Mouse (Mus musculus) spleen, adult 18-20 months (tissue): ENCODE measurements around the gene Rps6kc1.

Source experiments
- DNase-seq, 2 experiments: peaks; one replicate each; pipeline ENCODE4 v3.0.0; 2022; ENCODE audit warnings: mixed read lengths in 2 of 2

The Rps6kc1 gene

DNA sequence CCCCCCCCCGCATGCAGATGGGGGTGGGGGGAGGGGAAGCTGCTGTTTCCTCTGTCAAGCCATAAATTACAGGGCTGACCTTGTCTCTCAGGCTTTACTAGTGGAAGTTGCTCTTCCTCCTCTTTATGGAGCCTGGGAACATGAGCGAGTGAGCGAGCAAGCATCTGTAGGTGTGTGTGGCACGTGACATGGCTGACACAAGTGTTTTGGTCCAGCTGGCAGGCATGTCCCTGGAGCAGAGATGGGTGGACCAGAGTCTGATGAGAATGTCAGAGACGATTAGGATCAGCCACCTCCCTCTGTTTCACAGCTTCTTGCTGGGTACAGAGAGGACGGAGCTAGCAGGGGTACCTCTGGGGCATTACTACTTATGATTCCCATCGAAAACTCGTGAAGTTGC is 153.7 kb downstream of the Rps6kc1 start:
- DNase-seq, result no peak

GRCm38 (mm10) chr1:190751794-190752570 is 159.6 kb downstream of the Rps6kc1 start:
- DNase-seq, result no peak

- DNase-seq, result no peak
These were observed 162.6 kb downstream of the Rps6kc1 start for GRCm38 (mm10) chr1:190748937-190749336.

GRCm38 (mm10) chr1:190741421-190741820 is 170.1 kb downstream of the Rps6kc1 start:
- DNase-seq, result no peak

- no peak for DNase-seq
These were observed 178.8 kb downstream of the Rps6kc1 start for GRCm38 (mm10) chr1:190732803-190733202.

DNA sequence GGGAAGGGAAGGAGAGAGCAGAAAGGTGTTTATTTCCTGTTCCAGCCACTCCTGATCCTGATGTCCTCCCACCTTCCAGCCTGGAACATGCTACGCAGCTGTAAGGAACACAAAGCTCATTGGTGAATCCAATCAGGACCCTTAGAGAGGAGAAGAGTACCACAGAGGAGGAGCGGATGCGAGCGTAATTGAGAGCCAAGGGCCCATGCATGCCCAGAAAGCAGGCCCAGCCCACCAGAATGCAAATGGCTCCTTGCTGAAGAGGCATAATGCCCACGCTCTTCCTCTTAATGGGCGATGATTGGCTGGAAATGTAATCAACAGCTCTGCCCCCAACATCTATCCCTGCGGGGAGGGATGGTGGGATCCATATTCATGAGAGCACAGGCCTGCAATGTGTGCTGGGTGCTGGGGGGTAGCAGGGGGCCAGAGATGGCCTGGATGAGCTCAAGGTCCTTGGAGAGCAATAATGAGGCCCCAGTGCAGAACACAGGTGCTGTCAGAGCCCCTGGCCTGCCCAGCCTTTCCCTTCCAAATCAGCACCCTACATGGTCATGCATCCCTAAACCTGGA is 182.0 kb downstream of the Rps6kc1 start:
- no peak for DNase-seq

GRCm38 (mm10) chr1:190728111-190728651 is 183.4 kb downstream of the Rps6kc1 start:
- no peak for DNase-seq

- no peak for DNase-seq
These were observed 184.2 kb downstream of the Rps6kc1 start for GRCm38 (mm10) chr1:190727385-190727784.

DNA sequence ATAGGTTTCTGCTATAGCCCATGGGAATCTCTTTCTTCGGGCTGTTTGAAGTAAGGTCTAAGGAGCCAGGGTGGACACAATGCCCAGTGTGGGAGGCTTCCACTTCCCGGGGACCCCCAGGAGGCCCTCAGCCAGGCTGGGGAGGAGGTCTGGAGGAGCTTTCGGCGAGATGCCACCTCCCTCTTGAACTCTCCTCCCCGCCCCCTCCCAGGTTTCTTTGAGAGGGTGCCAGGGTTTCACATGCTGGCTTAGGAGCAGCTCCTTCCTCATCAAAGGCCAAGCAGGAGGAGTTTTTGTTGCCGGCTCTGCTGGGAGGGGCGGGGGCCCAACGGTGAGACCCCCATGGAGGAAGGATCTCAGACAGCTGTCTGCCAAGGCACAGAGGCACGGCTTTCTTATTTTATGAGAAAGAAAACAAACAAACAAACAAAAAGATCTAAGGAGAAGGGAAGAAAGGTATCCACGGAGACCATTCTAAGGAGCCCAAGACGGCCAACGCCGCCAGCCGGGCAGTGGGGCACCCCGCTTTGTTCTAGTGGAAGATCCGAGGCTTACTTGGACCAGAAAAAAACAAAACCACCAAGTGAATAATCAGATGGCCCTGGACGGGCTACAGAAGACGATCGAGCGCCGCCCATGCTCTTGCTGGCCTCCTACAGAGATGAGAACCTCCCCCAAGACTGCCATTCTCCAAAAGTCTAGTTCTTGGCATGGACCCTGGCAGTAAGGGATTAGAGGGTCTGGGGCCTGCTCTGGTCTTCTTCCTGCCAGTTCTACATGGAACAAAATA is 186.8 kb downstream of the Rps6kc1 start:
- no peak for DNase-seq

DNA sequence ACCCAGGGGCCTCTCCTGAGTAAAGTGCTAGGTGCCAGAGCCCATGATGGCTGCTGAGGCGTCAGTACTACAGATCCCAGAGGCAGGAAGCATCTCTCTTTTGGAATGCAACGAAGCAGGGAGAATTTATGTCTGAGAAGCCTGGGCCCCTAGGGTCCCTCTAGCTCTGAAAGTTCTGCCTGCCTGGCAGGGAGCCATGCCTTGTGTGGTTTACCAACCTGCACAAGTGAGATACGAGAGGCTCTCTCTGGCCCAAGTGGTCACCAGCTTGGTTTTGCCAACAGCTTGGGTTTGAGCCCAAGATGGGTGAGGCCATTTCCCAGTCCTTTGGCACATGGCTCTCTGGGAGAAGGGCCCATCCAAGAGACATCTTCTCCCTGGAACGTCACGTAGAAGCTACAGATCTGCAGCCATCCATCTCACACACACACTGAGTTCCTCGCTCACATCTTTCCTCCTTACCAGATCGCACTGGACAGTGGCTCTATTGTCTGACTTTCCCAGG is 187.6 kb downstream of the Rps6kc1 start:
- DNase-seq, result no peak

GRCm38 (mm10) chr1:190713848-190714247 is 197.7 kb downstream of the Rps6kc1 start:
- no peak for DNase-seq

DNA sequence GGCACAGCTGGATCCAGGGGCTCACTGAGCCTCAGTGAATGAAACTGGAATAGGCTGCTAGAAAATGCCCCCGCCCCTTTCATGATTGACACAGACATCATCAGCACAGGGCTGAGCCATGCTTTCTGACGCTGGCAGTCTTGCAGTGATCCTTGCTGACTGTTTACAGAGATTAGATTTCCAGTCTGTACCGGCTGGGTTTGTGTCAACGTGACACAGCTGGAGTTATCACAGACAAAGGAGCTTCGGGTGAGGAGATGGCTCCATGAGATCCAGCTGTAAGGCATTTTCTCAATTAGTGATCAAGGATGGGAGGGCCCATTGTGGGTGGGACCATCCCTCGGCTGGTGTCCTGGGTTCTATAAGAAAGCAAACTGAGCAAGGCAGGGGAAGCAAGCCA is 214.0 kb downstream of the Rps6kc1 start:
- DNase-seq, result no peak

DNA sequence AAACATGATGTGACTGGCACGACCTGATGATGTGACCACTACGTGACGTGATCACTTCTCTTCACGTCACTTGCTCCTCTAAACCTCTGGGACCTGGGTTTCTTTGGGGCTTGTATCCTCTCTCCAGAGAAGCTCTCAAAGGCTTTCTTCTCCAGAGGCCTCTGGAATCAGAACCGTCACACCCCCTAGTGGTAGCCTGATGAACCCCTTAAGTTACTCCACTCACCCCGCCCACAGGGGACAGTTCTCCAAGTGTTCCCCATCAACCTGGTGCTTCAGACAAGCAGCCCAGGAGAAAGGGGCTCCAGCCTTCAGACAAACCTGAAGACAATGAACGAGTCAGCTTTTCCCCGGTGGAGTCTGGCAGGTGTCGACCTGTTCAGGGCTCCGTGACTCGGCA is 216.0 kb downstream of the Rps6kc1 start:
- DNase-seq, result no peak

- no peak for DNase-seq
These were observed 220.9 kb downstream of the Rps6kc1 start for GRCm38 (mm10) chr1:190690528-190691262.

DNA sequence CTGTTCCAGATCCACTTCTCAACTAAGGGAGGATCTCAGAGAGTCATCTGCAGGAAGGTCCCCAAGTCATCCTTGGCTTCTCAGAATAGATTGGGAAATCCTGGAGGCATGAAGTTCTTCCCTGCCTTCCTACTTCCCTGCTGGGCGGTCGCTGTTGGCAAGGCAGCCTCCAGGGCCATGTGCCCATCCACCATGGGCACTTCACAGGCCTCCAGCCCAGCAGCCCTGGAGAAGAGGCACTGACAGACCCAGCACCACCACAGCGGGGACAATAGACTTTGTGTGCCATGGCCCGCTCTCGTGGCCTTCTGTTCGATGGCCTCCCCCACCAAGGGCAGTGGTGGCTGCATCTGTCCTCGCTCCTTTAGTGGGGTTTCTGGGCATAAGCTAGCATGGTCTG is 228.5 kb downstream of the Rps6kc1 start:
- no peak for DNase-seq

DNA sequence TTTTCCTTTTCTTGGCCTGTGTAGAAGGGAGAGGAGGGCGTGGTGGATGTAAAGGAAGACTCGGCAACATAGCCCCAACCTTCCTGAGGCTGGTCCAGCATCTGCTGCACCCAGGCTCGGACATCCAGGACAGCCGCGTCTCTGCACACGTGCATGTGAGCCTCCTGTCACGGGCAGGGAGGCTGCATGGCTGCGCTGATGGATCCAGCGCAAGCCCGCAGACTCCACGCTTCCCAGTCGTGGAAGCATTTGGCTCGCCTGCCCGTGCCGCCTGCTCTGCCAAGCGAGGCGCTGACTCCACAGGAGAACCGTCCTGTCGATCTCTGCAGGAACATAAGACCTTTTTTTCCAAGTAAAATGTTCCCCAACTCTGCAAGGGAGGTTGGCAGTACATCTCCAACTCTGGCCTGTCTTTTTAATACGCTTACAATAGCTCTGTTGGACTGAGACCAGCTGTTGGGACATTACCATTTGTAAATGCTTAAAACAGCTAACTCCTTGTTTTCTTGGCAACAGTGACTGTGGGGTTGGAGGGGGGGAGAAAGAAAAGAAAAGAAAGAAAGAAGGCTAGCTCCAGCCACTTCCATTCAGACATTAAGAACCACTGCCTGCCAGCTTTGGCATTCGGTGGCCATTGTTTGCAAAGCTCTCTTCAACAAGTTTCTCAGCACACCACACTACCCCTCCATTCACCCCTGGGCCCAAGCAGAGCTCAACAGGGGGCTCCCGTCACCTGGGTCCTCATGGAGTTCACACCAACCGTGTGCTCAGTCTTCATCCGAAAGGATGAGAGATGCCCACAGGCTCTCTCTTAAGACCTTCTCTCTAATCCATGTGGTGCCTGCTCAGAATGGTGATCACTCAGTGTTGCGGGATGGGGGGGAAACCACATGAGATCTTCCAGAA is 229.3 kb downstream of the Rps6kc1 start:
- no peak for DNase-seq

DNA sequence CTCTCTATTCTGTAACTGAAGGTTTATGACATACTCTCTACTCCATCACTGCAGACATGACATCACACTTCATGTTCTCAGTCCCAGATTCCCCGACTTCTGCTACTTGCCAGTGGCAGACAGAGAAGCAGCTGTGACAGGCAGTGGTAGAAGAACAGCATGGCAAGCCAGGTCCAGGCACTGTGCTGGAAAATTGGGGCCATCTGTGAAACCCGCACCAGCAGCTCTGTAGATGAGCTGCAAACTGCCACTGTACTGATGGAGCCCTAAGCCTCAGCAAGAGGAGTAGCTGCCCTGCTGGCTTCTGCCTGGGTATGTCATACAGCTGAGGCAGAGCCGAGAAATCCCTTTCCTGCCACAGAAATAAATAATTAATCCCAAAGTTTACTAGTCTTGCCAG is 236.1 kb downstream of the Rps6kc1 start:
- no peak for DNase-seq

GRCm38 (mm10) chr1:190669099-190669498 is 242.5 kb downstream of the Rps6kc1 start:
- DNase-seq, result peak in 1 of 2 experiments; percentile 1

DNA sequence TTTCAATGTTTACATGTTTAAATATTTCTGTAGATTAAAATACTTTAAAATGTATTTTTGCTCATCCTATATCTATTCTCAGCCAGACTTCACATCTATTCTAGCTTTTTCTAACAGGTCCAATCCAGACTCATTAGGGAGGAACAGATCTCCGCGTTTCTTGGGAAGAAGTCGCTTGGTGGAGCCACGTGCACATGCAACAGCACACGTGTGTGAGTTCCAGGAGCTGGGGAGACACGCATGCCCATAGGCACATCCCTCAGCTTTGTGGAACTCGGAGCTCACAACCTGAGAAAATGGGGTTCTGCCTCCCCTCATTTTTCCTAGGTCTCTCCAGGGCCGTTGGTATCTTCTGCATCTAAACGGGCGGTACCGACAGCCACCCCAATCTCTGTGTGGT is 243.7 kb downstream of the Rps6kc1 start:
- DNase-seq, result no peak

- DNase-seq, result peak in 1 of 2 experiments; percentile 1
These were observed 244.2 kb downstream of the Rps6kc1 start for GRCm38 (mm10) chr1:190667326-190667725.

DNA sequence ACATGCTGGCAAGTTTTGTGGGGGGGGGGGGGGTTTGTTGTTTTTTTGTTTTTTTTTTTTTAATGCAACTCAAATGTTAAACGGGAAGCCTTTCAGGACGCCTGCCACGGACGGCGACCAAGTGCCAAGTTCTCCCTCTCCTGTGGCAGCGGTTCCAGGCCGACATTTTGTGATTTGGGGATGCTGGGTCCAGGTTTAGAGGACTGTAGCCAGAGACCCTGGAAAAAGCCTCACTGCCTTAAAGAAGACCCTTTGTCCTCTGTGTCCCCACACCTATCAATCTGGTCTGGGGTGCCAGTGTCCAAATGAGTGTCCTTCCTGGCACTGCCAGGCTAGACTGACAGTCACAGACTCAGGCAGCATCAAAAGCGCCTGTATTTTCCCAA is 246.1 kb downstream of the Rps6kc1 start:
- peak in 1 of 2 experiments; percentile 1 for DNase-seq
